Mouse (Mus musculus): ENCODE measurements around the gene Cfap52. TPM values are rescaled to one million over a fixed set of nuclear protein-coding genes. Genes with fewer than 3 reads are reported as not detected.
A peak's percentile ranks its signal among the peaks of the same experiment; 100 is the strongest.

The Cfap52 gene
- polyA plus RNA-seq, 1 experiment from 2014 or later: not detected

GRCm38 (mm10) chr11:67923720-67924119 lies 41.7 kb downstream of the Cfap52 start:
- Histone ChIP-seq H3K4me2 (no peak overlapping the region), H3K4me1 (peaks cover 14% of the 10 kb centered on the region), H3K27me3 (replicated peaks) (peaks cover 43% of the 10 kb centered on the region), H3K36me3 (no peaks in the 10 kb centered on the region), H3K9ac (no peak overlapping the region), H3K27ac (no peak overlapping the region), H3K4me3 (no peak overlapping the region), H3K9me3 (replicated peaks) (no peaks in the 10 kb centered on the region)
- no peak for ATAC-seq
- 78% methylated on average over 5 of the region's 5 CpGs for WGBS (ENCODE audit: insufficient replicate concordance)

- Histone ChIP-seq H3K4me1 (peaks cover 14% of the 10 kb centered on the region), H3K36me3 (no peaks in the 10 kb centered on the region), H3K4me3 (peak overlapping the region; percentile 61), H3K9ac (no peak overlapping the region), H3K4me2 (peak overlapping the region; percentile 93), H3K9me3 (replicated peaks) (no peaks in the 10 kb centered on the region), H3K27ac (no peak overlapping the region), H3K27me3 (replicated peaks) (peaks cover 46% of the 10 kb centered on the region)
- ATAC-seq: peak; percentile 49
- 1% methylated on average over 12 of the region's 12 CpGs for WGBS (ENCODE audit: insufficient replicate concordance)
Observed at GRCm38 (mm10) chr11:67922755-67923125, 42.7 kb downstream of the Cfap52 start.

GRCm38 (mm10) chr11:67921827-67922754 lies 43.4 kb downstream of the Cfap52 start, which contains the start of gene Usp43:
Gene Usp43, minus strand, starts transcription at chr11:67922153.
- WGBS (ENCODE audit: insufficient replicate concordance): under 1% methylated on average over 72 of the region's 80 CpGs
- peak within 1 kb of the TSS; percentile 93 for H3K4me2 ChIP-seq
- H3K9ac ChIP-seq: peak within 1 kb of the TSS; percentile 32; the same call in 1 of the 2 replicates
- peak within 1 kb of the TSS; percentile 61 for H3K4me3 ChIP-seq
- ATAC-seq: peak; percentile 24; the same call in 1 of the 2 replicates
- no peaks in the 10 kb centered on the region for H3K9me3 ChIP-seq (replicated peaks)
- H3K4me1 ChIP-seq: peaks cover 14% of the 10 kb centered on the region
- H3K36me3 ChIP-seq: no peaks in the 10 kb centered on the region
- no peak within 1 kb of the TSS for H3K27ac ChIP-seq
- peaks cover 46% of the 10 kb centered on the region for H3K27me3 ChIP-seq (replicated peaks)

GRCm38 (mm10) chr11:67921091-67921826 lies 44.2 kb downstream of the Cfap52 start:
- WGBS (ENCODE audit: insufficient replicate concordance): 1% methylated on average over 47 of the region's 47 CpGs
- no peak overlapping the region for H3K9ac ChIP-seq
- no peak overlapping the region for H3K27ac ChIP-seq
- peaks cover 46% of the 10 kb centered on the region for H3K27me3 ChIP-seq (replicated peaks)
- no peaks in the 10 kb centered on the region for H3K9me3 ChIP-seq (replicated peaks)
- H3K4me1 ChIP-seq: peaks cover 14% of the 10 kb centered on the region
- ATAC-seq: peak; percentile 24; the same call in 1 of the 2 replicates
- H3K36me3 ChIP-seq: no peaks in the 10 kb centered on the region
- H3K4me3 ChIP-seq: peak overlapping the region; percentile 61
- peak overlapping the region; percentile 93 for H3K4me2 ChIP-seq

GRCm38 (mm10) chr11:67920226-67920960 lies 45.1 kb downstream of the Cfap52 start:
- Histone ChIP-seq H3K9me3 (replicated peaks) (no peaks in the 10 kb centered on the region), H3K4me3 (no peak overlapping the region), H3K27ac (no peak overlapping the region), H3K36me3 (no peaks in the 10 kb centered on the region), H3K4me1 (peaks cover 14% of the 10 kb centered on the region), H3K27me3 (replicated peaks) (peaks cover 46% of the 10 kb centered on the region), H3K4me2 (no peak overlapping the region), H3K9ac (no peak overlapping the region)
- no peak for ATAC-seq
- WGBS (ENCODE audit: insufficient replicate concordance): 17% methylated on average over 9 of the region's 9 CpGs

GRCm38 (mm10) chr11:67919593-67919992 lies 45.9 kb downstream of the Cfap52 start:
- Histone ChIP-seq H3K4me3 (no peak overlapping the region), H3K27ac (no peak overlapping the region), H3K36me3 (no peaks in the 10 kb centered on the region), H3K27me3 (replicated peaks) (peaks cover 46% of the 10 kb centered on the region), H3K4me2 (no peak overlapping the region), H3K9me3 (replicated peaks) (no peaks in the 10 kb centered on the region), H3K4me1 (peaks cover 14% of the 10 kb centered on the region), H3K9ac (no peak overlapping the region)
- ATAC-seq: no peak
- 23% methylated on average over 5 of the region's 5 CpGs for WGBS (ENCODE audit: insufficient replicate concordance)

- Histone ChIP-seq H3K4me1 (peaks cover 8% of the 10 kb centered on the region), H3K27ac (no peak overlapping the region), H3K4me2 (no peak overlapping the region), H3K9me3 (replicated peaks) (no peaks in the 10 kb centered on the region), H3K27me3 (replicated peaks) (peaks cover 38% of the 10 kb centered on the region), H3K4me3 (no peak overlapping the region), H3K9ac (no peak overlapping the region), H3K36me3 (no peaks in the 10 kb centered on the region)
- no peak for ATAC-seq
- 62% methylated on average over 3 of the region's 3 CpGs for WGBS (ENCODE audit: insufficient replicate concordance)
Observed at GRCm38 (mm10) chr11:67917126-67917525, 48.3 kb downstream of the Cfap52 start.

- no peaks in the 10 kb centered on the region for H3K9me3 ChIP-seq (replicated peaks)
- WGBS (ENCODE audit: insufficient replicate concordance): 74% methylated on average over 5 of the region's 5 CpGs
- no peaks in the 10 kb centered on the region for H3K4me1 ChIP-seq
- H3K4me3 ChIP-seq: no peak overlapping the region
- H3K36me3 ChIP-seq: no peaks in the 10 kb centered on the region
- no peak overlapping the region for H3K27ac ChIP-seq
- no peak for ATAC-seq
- H3K27me3 ChIP-seq (replicated peaks): no peaks in the 10 kb centered on the region
- no peak overlapping the region for H3K9ac ChIP-seq
- no peak overlapping the region for H3K4me2 ChIP-seq
Observed at GRCm38 (mm10) chr11:67911074-67911473, 54.4 kb downstream of the Cfap52 start.

- no peaks in the 10 kb centered on the region for H3K4me1 ChIP-seq
- no peak overlapping the region for H3K9ac ChIP-seq
- no peak overlapping the region for H3K27ac ChIP-seq
- no peak for ATAC-seq
- no peaks in the 10 kb centered on the region for H3K9me3 ChIP-seq (replicated peaks)
- 73% methylated on average over 4 of the region's 4 CpGs for WGBS (ENCODE audit: insufficient replicate concordance)
- H3K4me3 ChIP-seq: no peak overlapping the region
- no peaks in the 10 kb centered on the region for H3K36me3 ChIP-seq
- H3K4me2 ChIP-seq: no peak overlapping the region
- H3K27me3 ChIP-seq (replicated peaks): no peaks in the 10 kb centered on the region
Observed at GRCm38 (mm10) chr11:67903756-67904155, 61.7 kb downstream of the Cfap52 start.

- no peak overlapping the region for H3K4me2 ChIP-seq
- H3K36me3 ChIP-seq: no peaks in the 10 kb centered on the region
- H3K4me1 ChIP-seq: no peaks in the 10 kb centered on the region
- no peak overlapping the region for H3K9ac ChIP-seq
- H3K27me3 ChIP-seq (replicated peaks): no peaks in the 10 kb centered on the region
- no peaks in the 10 kb centered on the region for H3K9me3 ChIP-seq (replicated peaks)
- H3K27ac ChIP-seq: no peak overlapping the region
- H3K4me3 ChIP-seq: no peak overlapping the region
- no peak for ATAC-seq
- 43% methylated on average over 8 of the region's 8 CpGs for WGBS (ENCODE audit: insufficient replicate concordance)
Observed at GRCm38 (mm10) chr11:67897064-67897560, 68.3 kb downstream of the Cfap52 start.

- WGBS (ENCODE audit: insufficient replicate concordance): 60% methylated on average over 7 of the region's 7 CpGs
- Histone ChIP-seq H3K36me3 (no peaks in the 10 kb centered on the region), H3K27ac (no peak overlapping the region), H3K9ac (no peak overlapping the region), H3K27me3 (replicated peaks) (no peaks in the 10 kb centered on the region), H3K4me3 (no peak overlapping the region), H3K4me2 (no peak overlapping the region), H3K9me3 (replicated peaks) (no peaks in the 10 kb centered on the region), H3K4me1 (no peaks in the 10 kb centered on the region)
- ATAC-seq: no peak
Observed at GRCm38 (mm10) chr11:67895641-67896040, 69.8 kb downstream of the Cfap52 start.
